Mouse (Mus musculus) ovary, postnatal 14 days (tissue): ENCODE results near the gene Etnk1.
"Not testable (repeated sequence)": the region's sequence is repeated elsewhere in the genome, so short reads cannot be mapped to it uniquely, and the experiment has no call there.

ENCODE experiments used
- DNase-seq: peaks from one replicate; pipeline ENCODE4 v3.0.0; 2022; ENCODE audit warnings: low spot score

Gene Etnk1

DNA sequence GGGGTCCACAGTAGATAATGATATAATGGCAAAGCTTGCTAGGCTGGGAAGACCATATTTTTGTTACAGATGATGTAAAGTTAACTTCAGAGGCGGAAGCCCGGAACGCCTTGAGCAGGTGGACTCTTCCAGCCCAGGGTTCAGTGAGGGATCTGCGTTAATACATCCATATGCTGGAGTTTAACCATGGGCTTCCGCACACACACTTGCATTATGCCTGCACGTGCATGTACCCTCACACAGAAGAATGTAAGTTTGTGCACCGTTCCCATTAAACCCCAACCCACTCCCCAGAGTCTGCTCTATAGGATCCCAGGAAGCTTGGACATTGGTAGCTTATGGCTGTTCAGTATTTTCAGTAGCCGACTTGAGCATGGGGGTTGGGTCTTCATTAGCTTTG is 4.0 kb downstream of the Etnk1 start:
- DNase-seq: no peak

DNA sequence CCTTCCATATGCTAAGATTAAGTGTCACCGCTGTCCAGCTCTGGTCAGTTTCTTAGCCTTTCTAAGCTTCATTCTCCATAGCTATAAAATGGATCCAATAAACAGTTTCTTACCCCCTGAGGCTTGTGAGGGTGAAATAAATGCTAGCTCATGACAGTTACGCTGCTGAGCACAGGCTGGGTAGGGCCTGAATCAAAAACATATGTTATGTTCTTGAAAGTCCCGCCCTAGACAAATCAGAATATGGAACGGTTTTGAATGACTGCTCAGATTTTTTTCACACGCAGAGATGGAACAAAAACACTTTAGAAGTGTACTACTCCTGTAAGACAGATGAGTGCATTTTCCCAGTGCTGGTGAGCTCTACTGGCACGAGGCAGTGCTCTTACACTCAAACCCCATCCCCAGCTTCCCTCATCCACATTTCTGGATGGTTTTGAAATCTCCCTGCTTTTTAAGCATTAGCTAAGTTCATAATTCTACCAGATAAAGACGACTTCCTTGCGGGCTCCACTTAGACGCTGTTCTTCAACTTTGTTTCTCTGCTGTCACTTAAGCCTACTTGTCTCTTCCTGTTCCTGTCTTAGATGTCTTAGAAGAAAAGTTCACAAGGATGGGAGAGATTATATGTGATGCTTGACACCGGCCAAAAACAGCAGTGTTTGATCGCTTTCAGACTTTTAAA is 4.9 kb downstream of the Etnk1 start:
- DNase-seq: no peak

DNA sequence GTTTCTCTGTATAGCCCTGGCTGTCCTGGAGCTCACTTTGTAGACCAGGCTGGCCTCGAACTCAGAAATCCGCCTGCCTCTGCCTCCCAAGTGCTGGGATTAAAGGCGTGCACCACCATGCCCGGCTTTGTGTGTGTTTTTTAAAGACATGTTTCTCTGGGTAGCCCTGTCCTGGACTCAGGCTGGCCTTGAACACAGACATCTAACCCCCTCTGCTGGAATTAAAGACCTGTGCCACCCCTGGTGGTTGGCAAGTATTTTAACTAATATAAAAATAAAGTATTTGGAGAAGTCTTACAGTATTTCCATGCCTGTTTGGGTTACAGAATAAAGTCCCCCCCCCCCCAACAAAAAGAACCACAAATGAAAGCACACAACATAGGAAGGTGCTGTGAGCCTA is 5.7 kb downstream of the Etnk1 start:
- DNase-seq: not testable (repeated sequence)

DNA sequence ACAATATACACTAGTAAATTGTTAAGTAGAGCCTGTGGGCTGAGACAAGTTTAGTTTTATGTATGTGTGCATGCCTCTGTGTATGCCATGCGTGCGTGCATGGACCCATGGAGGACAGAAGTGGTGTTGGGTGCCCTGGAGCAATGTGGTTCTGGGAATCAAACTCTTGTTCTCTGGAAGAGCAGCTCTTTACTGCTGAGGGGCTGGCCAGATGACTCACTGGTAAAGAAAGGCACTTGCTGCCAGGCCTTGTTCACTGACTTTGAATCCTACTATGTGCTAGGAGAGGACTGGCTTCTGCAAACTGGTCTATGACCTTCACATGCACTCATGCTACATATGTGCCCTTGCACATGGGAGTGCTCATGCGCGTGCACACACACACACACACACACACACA is 7.2 kb downstream of the Etnk1 start:
- no peak for DNase-seq

DNA sequence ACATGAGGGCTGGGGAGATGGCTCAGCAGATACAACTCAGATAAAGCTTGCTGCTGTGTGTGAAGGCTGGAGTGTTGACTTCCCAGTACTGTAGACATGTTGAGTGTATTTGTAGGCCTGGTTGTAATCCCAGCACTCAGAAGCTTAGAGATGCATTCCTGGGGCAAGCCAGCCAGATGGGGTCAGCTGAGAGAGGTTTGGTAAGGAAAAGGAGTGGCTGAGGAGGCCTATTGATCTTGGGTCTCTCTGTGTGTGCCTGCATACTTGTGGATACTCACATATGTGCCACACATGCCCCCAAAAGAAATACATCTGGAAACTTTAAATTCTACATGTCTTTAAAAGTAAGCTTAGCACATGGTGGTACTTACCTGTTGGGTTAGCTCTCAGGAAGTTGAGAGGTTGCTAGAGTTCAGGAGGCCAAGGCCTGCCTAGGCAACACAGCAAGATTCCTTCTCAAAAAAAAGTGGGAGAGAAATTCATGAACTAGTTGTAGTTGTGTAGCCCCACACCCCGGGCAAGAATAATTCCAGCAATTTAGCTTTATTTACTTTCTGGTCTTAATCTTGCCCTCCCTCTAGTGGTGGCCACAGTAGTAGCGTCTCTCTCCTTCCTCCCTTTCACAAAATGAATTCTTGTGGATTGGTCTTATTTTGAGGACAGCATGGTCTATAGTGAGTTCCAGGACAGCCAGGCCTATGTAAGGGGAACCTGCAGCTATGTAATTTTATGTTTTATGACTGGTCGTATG is 8.1 kb downstream of the Etnk1 start:
- peak; percentile 34 for DNase-seq

DNA sequence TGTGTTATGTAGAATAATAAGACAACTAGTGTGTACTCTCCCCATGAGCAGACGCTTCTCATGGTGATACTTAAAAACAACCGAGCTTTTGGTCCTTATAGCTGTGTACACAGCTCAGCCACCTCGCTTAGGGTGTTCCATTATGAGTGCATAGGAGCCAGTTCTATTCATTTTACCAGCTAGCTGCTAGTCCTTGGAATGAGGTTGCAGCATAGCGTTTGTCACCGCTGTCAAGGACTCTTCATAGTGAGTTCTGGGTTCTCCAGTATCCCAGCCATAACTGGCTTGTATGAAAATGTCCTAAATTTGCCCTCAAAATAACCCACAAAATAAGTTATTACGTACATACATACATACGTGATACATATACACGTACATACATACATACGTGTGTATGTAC is 9.1 kb downstream of the Etnk1 start:
- DNase-seq: no peak

DNA sequence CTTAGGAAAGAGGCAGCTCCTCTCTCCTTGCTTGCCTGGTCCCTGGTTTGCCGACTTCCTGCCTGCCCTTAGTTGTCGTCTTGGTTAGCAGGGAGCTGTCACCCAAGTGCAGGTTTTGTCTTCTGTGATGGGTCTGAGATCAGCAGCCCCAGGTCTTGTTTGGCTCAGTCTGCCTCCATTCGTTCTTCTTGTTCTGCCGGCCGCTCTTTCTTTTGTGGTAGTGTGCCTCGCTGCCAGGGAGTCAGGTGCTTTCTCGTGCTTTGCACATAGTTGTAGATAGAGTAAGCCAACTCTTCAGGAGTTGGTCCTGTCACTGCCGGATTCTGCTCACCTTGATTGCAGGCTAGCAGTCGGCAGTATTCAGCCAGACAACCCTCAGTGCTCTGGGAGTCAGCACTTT is 9.6 kb downstream of the Etnk1 start:
- DNase-seq: no peak

DNA sequence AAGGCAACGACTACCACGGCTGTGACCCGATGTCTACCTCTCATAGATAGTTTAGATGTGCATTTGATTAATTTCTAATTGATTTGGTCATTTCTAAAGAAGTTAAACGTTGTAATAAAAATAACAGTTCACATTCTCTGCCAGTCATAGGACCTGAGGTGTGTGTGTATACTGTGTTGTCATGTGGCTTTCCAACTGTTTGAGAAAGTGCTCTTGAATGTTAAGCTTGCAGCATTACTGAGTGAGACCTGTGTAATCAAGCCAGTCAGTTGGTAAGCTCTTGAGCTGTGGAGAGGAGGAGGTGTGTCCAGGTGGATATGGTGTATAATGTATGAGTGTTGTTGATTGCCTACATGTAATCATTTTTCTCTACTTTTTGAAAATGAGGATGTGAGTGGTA is 12.2 kb downstream of the Etnk1 start:
- DNase-seq: no peak

DNA sequence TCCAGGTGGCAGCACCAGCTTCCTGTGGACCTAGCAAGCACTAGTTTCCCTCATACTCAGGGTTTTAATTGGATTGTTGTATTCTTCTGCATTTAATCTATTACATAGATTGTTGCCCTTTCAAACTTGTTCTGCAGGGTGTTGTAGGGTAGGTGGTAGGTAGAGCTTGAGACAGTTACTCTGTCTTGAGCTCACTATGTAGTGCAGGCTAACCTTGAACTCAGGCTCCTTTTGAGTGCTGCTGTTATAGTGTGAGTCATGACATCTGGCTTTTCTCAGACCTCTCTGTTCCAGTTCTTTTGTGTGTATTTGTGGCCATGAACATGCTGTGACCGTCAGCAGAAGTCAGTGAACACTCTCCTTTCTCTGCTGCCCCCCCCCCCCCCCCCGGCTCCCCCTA is 12.7 kb downstream of the Etnk1 start:
- no peak for DNase-seq

DNA sequence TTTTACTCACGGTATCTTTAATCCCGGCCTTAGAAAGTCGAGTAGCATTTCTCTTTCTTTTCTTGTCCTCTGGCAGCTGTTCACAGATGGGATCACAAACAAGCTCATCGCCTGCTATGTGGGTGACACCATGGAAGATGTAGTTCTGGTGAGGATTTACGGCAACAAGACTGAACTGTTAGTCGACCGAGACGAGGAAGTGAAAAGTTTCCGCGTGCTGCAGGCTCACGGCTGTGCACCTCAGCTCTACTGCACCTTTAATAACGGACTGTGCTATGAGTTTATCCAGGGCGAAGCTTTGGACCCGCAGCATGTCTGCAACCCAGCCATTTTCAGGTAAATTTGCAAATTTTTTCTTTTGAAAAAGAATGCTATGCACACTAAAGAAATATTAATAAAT is 13.5 kb downstream of the Etnk1 start:
- DNase-seq: no peak

DNA sequence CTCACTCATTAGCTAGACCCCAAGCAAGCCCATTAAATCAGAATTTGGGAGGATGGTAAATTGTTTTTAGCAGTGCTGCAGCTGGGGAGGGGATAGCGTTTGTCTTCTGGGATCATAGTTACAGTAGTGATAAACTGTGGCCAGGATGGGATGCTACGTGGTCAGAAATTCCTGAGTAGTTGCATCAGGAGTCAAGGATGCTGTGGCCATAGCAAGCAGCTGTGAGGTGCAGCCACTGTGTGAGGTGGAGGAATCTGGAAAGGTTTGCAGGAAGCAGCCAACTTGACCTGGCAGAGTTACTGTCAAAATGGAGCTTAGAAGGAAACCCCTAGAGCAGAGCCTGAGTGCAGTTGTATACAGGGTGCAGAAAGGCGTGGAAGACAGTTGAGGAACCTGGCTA is 17.1 kb downstream of the Etnk1 start:
- no peak for DNase-seq

DNA sequence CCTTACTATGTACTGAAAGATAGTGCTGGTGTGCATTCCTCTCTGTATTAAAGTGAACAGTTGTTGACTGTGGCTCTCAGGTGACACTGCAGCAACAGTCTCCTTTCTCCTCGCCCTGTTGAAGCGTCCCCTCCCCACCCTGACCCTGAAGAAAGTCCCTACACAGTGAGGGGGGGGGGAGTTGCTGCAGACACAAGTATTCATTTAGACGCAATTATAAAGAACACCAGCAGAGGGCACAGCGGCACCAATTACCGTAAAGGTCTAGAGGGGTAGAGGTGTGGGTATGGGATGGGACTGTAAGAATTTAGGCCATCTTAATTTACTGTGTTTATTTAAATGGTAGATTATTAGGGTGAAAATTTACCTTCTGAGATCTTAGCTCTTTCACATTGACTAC is 17.7 kb downstream of the Etnk1 start:
- no peak for DNase-seq

DNA sequence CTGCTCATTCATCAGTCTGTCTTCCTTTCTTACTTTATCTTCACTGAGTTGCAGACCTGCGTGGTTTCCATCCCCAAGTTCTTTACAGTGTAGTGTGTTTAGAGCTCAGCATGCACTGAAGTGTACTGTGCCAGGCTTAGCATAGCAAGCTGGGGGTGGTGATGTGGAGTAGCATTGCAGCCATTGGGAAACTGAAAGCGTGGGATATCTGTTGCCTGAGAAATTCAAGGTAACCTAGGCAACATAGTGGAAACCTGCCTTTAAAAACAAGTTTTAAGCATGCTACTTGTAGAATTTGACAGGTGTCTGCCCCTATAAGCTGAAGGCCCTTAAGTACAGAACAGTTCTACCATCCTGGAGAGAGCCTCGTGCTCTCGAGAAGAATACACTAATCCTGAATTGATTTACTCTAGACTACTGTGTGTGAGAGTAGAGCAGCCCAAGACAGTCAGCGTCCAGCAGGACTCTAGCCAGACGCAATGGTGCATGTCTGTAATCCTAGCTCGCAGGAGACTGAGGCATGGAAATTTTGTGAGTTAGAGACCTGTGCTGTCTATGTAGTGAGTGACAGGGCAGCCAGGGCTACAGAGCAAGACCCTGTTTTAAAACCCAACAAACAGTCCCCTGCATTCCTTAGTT is 23.9 kb downstream of the Etnk1 start:
- DNase-seq: no peak

DNA sequence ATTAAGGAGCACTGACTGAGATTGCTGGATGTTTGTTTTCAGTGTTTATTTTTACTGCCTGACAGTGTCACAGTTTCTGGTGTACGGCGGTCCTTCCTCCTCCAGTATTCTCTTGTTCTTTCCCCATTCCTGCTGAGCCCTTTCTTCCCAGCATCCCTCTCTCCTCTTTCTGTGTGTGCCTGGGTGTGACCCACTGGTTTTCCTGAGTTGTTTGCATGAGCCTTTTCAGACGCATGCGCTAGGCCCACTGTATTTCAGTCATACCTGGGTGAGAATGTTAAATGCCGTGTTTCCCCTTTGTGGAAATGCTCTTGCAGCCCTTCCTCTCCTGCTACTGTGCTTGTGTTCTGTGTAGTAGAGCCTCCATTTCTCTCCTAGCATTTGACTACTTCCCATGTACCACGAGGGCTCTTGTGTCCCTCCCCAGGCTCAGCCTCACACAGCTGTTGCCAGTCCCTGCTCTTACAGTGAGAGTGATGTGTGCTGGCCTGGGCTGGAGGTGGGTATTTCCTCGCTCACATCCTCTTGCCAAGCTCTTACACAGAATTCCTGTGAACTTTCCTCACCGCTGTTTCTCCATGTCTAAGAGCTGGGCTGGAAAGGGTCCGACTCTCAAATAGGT is 24.6 kb downstream of the Etnk1 start:
- no peak for DNase-seq

DNA sequence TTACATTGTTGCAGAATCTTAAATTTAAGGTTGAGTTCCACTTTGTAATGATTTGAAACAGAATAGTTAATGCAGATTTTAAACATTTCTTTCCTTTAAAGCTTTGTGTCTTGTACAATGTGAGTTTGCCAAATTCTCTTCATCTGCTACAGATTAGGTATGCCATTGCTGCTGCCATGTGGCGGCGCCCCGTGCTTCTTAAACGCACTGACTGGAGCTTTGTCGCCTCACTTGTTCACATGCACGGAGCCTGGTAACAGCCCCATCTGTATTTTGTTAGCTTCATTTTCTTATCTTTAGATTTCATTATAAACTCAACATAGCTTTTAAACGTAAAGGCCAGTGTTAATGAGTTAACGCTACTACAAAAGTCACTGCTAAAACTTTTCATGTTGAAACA is 25.7 kb downstream of the Etnk1 start:
- DNase-seq: no peak

DNA sequence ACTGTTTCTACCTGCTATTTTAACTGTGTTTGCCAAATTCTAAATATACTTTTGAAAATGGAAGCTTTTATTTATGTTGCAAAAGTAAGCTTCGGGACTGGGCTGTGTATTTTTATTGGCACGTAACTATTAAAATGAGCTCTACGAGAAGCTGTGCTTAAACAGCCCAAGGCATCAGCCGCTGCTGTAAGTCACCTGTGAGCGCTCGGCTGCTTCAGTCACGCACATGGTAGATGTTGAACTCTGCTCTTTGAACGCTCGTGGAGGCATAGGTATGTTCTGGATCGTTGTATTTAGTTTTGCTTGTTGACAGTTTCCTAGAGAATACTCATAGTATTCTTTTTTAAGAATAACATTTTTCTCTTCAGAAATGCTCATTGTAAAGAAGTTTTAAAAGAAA is 26.1 kb downstream of the Etnk1 start:
- DNase-seq: no peak

DNA sequence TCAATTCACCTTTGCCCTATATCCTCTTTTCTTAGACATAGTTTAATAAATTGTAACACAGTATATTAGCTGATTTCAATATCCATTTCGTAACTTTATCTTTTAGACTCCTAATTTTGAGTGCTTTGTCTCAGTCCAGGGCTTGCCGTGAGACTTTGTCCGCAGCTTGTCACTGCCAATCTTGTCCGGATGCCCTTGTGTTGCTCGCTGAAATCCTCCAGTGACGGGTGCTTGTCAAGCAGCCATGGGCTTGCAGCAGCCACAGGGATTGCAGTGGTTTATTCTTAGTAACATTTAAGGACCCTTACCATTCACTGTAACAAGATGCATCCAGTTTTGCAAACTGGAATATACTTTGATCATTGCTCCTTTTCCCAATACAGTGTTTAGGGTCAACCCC is 26.6 kb downstream of the Etnk1 start:
- no peak for DNase-seq

DNA sequence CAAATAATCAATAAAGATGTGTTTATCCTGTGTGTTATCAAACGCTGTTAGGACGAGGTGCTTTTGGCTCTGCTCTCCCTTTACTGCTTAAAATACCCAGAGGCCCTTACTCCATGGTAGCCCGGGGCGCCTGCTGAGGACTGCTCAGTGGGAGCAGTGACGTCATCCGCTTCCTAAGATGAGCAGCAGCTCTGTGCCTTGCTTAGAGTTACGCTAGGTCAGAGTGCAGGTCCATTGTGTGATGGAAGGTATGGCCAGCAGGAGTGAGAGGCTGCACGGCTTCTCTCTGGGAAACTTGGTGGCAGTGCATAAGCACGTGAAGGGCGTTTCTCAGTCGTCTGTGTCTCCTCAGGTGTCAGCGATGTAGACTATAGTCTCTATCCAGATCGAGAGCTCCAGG is 30.0 kb downstream of the Etnk1 start:
- DNase-seq: no peak

DNA sequence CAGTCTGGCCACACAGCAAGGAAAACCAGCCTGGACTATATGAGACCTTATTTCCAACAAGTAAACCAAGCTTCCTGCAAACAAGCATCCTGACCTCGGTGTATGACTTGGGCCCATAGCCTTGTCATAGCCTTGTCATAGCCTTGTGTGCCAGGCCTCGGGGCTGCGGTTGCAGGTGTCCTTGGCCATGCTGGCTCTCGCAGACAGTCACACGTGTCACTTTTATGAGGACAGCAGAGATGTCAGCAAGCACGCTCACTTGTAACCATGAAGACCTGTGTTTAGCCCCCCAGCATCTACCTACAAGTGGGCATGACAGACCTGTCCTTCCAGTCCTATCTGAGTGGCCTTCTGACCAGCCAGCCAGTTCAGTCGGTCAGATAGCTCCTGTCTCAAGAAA is 31.4 kb downstream of the Etnk1 start:
- no peak for DNase-seq

DNA sequence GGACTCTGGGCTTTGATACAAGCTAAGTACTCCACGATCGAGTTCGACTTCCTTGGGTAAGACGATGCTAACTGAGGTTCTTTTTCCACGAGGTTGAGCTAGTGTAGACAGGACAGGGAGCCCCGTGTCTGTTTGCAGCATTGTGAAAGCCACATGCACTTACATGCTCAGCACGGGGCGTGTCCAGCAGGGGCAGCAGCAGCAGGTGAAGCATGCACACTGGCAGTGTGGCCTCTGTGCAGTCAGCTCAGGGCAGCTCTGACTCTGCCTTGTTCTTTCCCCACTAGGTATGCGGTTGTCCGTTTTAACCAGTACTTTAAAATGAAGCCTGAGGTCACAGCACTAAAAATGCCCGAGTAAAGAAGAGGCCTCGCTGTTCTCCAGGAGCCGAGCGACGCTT is 36.1 kb downstream of the Etnk1 start:
- no peak for DNase-seq

DNA sequence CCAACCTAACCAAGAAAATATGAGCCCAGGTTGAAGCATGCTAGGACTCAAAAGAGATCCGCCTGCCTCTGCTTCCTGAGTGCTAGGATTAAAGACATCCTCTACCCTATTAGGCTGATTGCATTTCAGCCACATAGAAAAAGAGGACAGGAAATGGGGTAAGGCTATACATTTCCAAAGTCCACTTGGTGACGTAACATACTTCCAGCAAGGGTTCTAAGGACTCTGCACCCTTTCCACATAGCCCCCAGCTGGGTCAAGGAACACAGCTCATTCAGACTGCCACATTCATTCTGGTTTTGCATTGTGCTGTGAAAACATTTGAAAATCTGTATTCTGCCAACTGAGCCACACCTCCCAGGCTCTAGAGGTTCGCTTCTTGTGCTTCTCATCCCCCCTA is 41.9 kb downstream of the Etnk1 start:
- DNase-seq: no peak

DNA sequence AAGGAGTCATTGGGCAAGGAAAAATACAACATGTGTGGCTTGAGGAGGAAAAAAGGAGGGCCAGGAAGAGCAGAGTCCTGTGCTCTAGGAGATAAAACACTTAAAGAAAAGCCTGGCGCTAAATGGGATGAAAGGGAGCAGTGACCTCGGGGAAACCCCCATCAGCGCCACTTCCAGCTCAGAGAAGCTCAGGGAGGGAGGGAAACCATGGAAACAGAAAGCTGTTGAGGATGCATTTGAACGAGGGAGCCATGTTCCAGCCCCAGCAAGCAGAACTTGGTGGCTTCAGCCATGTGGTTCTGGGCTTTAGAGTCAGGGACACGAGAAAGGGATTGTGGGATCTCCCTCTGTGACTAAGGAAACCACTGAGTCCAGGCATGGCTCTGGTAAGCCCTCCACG is 45.7 kb downstream of the Etnk1 start:
- DNase-seq: no peak

DNA sequence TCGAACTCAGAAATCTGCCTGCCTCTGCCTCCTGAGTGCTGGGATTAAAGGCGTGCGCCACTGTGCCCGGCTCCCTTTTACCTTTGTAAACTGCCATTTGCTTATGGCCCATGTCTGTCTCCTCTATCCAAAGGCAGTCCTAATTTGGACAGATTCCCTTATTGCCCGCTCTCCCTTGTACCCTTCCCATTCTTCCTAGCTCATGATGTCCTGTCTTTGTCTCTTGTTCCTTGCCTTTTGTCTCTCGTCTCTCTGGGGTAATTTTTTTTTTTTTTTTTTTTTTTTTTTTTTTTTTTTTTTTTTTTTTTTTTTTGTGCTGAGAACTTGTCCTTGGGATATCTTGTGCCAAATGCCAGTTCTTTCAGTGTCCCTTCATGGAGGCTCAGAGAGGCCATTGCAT is 46.4 kb downstream of the Etnk1 start:
- DNase-seq: no peak
